Mouse (Mus musculus): ENCODE data around the gene Tmem176b.
"Not testable (repeated sequence)": the region's sequence is repeated elsewhere in the genome, so short reads cannot be mapped to it uniquely, and the experiment has no call there.

Gene Tmem176b

DNA sequence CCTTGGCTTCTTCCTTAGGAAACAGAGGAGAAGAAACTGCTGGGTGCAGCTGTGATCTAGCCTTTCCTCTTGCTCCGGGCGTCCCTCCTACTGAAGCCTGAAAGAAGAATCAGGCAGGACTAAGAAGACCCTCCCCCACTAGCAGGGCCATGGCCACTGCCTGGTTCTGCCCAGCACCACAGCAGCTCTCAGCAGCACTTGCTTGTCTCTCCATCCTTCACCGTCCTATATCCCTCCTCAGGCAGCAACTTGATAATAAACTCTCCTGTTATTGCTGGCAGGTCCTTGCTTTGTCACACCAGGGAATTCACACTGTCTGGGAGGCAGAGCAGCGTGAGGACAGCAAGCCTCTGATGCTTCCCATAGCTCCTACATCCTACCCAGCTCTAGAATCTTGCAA lies 3.8 kb upstream of the Tmem176b start:
- in situ Hi-C loops (cut with MboI; ENCODE audit: low sequenced_read_pairs): no loop called here

DNA sequence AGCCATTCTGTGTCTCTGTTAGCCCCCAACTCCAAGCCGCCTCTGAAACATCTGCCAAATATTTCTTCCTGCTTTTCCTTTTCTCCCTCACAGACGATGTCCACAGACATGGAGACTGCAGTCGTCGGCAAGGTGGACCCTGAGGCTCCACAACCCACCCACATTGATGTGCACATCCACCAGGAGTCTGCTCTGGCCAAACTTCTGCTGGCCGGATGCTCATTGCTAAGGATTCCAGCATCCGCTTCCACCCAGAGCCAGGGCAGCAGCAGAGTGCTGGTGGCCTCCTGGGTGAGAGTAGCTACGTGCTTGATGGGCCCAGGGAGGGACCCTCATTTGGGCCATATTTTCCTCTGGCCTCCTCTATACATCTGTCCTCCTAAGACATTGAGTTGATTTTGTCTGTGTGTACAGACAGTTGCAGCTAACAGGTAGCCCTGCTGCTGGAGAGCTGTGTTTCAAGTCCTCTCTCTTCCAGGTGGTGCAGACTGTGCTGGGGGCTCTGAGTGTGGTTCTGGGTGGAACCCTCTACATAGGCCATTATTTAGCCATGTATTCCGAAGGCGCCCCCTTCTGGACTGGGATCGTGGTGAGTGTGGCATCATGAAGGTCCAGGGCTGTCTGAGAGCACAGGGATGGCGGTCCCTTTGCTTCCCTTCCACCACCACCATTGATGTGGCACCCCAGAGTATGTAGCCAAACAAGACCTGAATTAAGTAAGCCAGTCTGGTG lies 981 bp upstream of the Tmem176b start:
- in situ Hi-C loops (cut with MboI; ENCODE audit: low sequenced_read_pairs): no loop called here

DNA sequence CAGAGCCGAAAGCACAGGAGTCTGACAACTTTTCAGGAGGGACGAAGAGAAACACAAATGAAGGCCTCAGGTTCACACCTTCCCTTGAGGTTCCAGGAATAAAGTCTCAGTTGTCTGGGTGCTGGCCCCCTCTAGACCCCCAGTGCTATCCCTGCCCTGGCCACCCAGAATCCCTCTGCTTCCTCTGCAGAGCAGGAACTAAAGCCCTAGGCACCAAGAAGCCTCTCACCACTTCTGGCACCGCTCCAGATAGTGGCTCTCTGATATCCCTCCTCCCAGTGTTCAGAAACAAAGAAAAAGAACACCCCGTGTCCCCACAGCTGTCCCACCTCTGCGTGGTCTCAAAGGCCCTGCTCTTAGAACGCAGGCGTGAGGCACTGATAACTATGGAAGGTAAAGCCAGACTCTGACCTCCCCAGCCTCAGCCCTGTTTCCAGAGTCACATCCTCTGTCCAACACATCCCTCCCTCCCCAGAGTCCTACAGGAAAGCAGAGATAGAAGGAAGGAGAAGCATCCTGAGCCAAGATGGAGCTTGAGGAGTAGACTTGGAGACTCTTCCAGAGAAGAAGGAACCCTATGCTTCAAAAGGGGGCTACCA lies 826 bp downstream of the Tmem176b start, which contains the start of gene Tmem176a:
Tmem176a (plus strand) TSS at position 549 of the 599 bp plus-strand sequence.
- in situ Hi-C loops (cut with MboI; ENCODE audit: low sequenced_read_pairs): no loop called here

DNA sequence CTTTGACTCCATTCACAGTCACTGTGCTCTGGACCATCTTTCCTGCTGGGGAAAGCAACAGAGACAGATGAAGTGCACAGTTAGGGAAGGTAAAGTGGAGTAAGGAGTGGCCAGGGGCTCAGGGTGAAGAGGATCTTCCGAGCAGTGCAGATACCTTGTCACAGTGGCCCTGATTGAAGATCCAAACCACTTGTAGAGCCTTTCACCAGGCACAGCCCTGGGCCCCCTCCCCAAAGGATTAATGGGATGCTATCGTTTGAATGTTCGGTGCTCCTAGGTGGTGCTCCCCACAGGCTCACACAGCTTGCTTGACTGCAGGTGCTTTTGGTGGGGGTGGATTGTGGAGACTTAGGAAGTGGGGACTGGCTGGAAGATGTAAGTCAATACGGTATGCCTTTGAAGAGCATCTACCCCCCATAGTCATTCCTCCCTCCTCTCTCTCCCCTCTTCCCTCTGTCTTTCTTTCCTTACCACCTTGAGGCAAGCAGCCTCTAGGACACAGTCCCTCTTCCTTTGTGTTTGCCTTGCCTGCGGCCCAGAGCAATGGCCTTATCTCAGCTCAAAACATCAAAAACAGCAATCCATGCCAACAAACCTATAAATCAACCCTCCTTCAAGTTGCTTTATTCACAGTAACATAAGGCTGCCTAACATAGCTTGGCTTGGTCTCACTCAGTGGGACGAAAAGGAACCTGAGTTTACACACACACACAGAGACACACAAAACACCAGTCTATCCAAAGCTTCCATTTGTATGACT lies 2.8 kb downstream of the Tmem176b start:
- in situ Hi-C loops (cut with MboI; ENCODE audit: low sequenced_read_pairs): no loop called here

DNA sequence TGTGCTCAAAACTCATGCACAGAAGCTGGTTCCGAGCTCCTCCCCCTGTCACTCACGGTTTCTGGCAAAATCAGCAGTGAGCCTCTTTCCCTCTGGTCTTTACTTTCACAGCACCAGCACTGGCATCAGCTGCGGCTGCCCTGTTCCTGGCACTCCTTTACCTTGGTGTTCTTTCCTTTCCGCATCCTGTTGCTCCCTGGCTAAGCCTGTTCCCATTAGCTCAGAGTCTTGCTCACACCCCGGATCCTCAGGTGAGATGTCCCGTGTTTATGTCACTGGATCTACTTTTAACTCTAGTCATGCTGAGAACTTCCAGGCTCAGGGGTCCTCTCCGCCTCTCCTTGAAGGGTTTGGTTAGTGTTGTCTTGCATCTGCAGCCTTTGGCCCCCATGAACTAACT lies 3.8 kb downstream of the Tmem176b start:
- in situ Hi-C loops (cut with MboI; ENCODE audit: low sequenced_read_pairs): no loop called here

DNA sequence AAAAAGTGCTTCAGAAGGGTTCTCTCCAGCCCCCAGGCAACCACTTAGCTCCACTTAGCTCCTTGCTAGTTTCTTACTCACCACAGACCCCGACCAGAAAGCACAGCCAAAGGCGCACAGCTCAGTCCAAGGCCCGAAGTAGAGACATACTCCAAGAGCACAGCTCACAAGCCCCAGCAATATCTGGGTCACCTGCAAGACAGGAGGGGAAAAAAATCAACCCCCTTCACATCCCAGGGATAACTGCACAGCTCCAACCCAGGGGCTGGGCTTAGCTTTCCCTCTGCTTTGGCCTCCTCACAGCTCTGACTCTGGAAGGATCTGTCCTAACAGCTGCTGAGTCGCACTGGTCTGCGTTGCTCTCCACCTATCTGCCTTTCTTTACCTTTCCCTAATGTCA lies 5.2 kb downstream of the Tmem176b start:
- in situ Hi-C loops (cut with MboI; ENCODE audit: low sequenced_read_pairs): no loop called here

DNA sequence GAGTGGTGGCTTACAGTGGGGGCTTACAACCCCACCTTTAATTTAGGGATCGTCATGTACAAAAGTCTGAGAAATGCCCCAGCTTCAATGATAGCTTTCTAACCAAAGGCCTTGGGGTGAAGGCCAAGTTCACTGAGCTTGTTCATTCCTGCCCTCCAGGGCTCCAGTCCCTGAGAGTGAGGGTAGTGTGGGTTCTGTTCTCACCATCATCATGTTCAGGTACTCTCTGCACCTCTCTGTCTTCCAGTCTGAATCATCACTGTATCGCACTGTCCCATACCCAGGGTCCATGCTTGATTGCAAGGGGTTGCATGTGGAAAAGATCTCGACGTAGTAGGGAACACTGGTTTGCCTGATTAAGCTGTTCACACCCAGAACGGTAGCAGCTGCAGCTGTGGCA lies 6.1 kb downstream of the Tmem176b start:
- in situ Hi-C loops (cut with MboI; ENCODE audit: low sequenced_read_pairs): no loop called here

DNA sequence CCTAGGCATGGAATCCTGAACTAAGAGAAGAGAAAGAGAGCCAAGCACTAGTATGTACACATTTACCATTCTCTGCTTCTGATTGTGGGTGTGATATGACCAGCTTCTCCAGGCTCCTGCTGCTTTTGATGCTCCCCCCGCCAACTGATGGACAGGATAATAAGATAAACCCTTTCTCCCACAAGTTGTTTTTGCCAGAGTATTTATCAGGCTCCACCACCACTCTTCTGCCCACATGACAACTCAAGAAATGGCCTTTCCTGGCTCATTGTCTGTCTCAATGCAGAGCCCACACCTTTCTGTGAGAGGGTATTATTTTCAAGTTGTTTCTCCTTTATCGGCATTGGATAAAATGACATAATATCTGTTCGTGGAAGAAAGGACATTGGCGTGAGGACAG lies 7.8 kb downstream of the Tmem176b start:
- in situ Hi-C loops (cut with MboI; ENCODE audit: low sequenced_read_pairs): no loop called here

DNA sequence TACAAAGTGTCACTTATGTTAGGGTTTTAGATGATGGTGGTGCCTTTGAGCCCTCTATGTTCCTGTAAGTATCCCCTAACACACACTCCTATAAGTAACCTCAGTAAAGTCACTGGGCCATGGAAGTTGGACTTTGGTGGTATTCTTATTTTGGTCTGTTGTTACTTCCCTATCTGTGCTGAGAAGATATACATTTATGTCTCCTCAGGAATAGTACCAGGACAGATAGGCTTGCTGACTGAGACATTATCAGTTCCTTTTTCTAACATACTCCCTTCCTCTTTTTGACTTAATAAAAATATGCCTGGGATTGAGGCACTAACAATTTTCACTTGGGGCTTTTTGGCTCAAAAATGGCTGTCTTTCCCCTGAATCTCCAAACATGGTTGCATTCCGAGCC lies 8.9 kb downstream of the Tmem176b start:
- in situ Hi-C loops (cut with MboI; ENCODE audit: low sequenced_read_pairs): no loop called here

DNA sequence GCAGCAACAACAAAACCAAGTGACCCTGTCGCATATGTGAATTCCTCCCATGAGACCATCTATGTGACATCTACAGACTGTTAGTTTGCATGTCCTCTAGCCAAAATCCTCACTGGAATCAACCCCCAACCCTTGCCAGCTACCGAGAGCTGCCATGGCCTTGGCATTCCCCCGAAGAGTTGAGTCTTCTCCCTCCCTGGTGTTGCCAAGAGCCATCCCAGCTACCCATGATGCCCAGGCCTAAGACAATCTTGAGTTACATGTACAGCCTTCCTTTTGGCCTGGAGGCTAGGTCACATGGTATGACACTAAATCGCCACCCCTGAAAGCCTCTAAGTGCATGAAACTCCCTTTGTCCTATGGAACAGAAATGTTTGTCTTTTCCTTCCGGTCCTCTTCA lies 10.2 kb downstream of the Tmem176b start:
- in situ Hi-C loops (cut with MboI; ENCODE audit: low sequenced_read_pairs): no loop called here

DNA sequence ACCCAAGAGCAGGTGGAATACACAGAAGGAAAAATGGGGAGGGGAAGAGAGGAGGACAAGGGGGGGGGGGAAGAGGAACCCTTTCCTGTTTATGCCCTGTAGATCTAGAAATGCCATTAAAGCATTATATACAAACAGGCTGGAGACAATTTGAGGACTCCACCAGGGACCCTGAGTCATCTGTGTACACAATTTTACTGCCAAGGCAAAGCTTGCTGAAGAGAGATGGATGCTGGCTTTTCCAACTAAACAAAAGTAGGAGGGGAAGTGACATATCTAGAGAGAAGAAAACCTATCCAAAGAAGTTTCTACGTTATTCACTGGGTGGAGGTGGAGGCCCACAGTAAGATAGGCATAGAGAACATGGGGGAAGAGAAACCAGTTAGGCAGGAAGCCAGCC lies 11.1 kb downstream of the Tmem176b start:
- in situ Hi-C loops (cut with MboI; ENCODE audit: low sequenced_read_pairs): no loop called here

DNA sequence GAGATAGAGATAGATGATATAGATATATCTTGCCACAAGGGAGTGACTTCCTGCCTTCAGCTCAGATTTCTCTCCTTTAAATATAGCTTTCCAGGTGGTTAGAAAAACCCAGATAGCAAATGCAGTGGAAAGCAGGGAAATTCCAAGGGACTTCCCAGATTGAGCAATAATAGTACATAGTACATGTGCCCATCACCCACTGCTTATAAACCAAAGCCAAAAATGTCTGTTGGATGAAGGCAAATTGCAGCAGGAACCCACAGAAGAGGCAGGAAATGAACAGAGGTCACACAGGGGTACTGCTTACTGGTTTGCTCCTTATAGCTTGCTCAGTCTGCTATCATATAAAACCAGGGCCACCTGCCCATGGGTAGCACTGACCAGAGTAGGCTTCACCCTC lies 11.6 kb downstream of the Tmem176b start:
- in situ Hi-C loops (cut with MboI; ENCODE audit: low sequenced_read_pairs): no loop called here

DNA sequence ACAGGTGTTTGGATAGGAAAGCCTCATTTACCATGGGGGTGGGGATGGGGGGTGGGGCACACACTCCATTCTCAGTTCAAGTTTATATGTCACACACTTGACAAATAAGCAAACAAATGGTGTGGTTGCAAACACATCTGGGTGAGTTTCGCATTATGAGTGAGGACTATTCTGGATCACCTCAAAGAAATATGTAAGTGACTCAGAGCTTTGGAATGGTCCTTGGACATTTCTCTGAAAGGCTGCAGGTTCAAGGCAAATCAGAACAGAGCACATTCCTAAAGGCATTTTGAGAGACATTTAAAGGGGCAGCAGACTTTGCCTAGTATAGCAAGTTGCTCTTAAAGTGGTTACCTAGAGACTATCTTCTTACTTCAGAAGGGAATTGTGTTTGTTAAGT lies 12.3 kb downstream of the Tmem176b start:
- in situ Hi-C loops (cut with MboI; ENCODE audit: low sequenced_read_pairs): no loop called here

DNA sequence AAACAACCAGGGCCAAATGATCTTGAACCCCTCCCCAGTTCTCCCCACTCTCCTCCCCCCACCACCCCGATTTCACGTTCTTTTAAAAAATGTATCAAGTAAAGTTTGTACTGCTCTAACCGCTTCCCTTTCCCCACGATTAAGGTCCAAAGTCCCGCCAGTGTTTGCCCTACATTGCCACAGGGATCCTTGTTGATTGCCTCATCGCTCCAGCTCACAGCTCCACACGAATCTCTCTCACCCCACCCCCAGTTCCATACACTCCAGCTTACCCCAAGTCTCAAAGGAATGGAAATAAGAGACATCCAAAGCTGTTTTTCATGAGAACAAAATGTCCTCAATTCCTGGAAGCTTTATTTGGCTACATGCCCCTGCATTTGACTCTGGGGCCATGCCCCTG lies 16.3 kb downstream of the Tmem176b start:
- in situ Hi-C loops (cut with MboI; ENCODE audit: low sequenced_read_pairs): no loop called here

DNA sequence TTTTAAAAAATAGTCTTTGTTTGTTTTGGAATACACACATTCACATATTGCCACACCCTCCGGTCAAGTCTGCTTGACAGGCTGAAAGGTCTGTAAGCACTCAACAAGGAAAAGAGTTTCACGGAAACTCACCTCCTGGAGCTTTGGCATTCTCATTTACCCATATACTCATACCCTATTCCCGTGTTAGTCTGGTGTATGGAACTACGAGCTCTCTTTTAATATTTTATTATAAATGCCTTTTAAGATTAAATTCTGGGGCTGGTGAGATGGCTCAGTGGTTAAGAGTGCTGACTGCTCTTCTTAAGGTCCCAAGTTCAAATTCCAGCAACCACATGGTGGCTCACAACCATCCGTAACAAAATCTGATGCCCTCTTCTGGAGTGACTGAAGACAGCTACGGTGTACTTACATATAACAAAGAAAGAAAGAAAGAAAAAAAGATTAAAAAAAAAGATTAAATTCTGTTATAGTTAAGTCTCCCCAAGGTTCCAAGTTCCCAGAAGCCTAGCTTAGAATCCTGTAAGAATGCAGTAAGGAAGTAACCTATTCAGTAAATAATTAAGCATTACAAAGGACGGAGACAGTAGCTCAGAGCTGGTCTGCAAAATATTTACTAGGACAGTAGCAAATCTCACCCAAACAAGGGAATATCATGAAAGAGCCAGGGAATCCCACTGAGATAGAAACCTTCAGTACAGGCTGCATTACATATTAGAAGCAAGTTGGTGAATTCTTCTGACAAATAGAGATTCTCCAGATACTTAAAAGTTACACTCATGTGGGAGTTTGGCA lies 19.1 kb downstream of the Tmem176b start:
- in situ Hi-C loops (cut with MboI; ENCODE audit: low sequenced_read_pairs): not testable (repeated sequence)

DNA sequence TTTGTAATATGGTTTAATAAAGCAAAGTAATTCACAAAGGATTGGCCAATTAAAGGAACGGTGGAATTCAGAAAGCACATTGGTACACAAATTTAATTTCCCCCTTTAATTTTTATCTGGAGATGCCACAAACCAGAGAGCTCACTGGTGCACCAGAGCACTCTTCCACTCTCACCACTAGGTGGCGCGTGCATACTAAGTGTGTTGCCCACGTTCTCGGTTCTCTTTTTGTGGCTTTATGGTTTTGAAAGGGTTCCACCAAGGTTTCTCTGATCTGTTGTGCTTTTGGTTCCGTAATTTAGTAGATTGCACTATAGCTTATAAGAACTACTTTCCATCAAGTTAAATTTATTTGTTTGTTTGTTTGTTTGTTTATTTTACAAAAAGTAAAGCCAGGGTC lies 23.5 kb downstream of the Tmem176b start:
- in situ Hi-C loops (cut with MboI; ENCODE audit: low sequenced_read_pairs): no loop called here

DNA sequence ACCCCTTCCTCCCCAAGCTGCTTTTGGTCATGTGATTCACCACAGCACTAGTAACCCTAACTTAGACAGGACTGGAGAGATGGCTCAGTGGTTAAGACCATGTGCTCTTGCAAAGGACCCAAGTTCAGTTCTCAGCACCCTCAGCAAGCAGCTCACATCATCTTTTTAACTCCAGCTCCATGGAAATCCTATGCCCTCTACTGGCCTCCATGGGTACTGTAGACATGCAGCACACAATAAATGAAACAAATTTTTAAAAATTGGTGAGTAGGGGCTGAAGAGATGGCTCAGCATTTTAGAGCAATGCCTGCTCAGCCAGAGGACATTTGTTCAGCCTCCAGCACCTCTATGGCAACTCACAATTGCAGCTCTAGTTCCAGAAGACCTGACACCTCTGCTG lies 26.3 kb downstream of the Tmem176b start:
- in situ Hi-C loops (cut with MboI; ENCODE audit: low sequenced_read_pairs): no loop called here

DNA sequence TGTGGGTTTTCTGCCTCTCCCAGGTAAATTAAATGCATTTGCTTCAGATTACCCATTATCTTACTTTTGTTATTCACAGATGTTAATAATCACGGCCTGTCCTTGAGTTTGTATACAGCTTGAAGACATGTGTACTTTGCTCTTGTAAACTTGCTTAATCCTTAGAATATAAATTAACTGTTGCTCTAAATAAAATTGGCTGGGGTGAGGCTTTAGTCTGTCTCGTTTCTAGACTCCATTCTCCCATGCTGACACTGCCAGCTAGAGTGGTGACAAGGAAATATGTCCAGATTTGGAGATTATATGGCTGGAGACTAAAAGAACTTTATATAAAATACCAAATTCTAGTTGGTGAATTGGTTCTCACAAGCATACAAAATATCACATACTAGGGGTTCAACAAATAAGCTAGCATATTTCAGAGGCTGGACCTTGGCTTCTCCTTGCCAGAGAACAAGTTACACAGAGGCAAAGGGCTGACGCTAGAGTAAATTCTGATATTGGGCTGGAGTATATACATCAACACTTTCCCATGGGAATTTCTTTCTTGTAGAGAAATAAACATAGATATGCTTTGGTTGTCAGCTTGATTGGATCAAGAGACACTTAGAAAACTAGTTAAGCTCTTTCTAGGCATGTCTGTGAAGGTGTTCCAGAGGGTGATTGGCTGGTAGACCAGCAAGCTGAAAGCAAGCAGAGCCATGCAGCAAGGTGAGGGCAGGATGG lies 31.6 kb downstream of the Tmem176b start:
- in situ Hi-C loops (cut with MboI; ENCODE audit: low sequenced_read_pairs): no loop called here

DNA sequence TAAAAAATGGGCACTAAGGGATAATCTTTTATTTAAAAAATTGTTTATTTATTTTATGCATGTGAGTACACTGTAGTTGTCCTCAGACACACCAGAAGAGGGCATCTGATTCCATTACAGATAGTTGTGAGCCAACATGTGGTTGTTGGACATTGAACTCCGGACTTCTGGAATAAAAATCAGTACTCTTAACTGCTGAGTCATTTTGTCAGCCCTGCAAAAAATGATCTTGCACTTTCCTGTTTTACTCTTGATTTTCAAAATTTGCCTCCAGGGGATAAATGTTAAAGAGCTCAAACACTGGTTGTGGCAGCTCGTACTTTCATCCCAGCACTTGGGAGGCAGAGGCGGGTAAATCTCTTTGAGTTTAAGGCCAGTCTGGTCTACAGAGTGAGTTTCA lies 34.5 kb downstream of the Tmem176b start:
- in situ Hi-C loops (cut with MboI; ENCODE audit: low sequenced_read_pairs): no loop called here

DNA sequence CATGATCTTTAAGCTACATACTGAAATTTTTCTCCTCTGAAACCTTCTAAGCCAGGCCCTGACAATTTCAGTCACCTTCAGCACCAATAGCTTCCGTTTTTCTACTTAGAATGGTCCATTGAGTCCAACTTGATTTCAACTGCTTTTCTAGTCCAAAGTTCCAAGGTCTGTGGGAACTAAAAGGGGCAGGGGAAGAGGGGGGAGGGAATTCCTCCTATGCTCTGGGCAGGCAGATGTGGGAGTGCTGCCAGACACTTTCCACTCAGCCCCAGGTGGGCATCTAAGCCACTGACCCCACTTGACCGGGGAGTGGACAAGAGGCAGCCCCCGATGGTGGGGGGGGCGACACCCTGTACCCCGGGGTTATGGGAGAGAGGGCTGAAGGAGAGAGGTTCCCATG lies 37.0 kb downstream of the Tmem176b start:
- in situ Hi-C loops (cut with MboI; ENCODE audit: low sequenced_read_pairs): no loop called here

Data from CH12F3 (cell line).